Mouse (Mus musculus): ENCODE measurements around the gene 2410137M14Rik.
A peak's percentile ranks its signal among the peaks of the same experiment; 100 is the strongest.
"Not testable (repeated sequence)": the region's sequence is repeated elsewhere in the genome, so short reads cannot be mapped to it uniquely, and the experiment has no call there.

The 2410137M14Rik gene

GRCm38 (mm10) chr17:36981221-36981813, at the start of gene 2410137M14Rik:
Gene 2410137M14Rik (minus strand): TSS chr17:36981237.
- DNase-seq: no peak

GRCm38 (mm10) chr17:37029162-37029561, 48.1 kb upstream of the 2410137M14Rik start:
- DNase-seq: no peak

GRCm38 (mm10) chr17:37028683-37029120, 47.7 kb upstream of the 2410137M14Rik start:
- peak; percentile 98 for DNase-seq

- no peak for DNase-seq
Observed at GRCm38 (mm10) chr17:37028212-37028611, 47.2 kb upstream of the 2410137M14Rik start.

- no peak for DNase-seq
Observed at GRCm38 (mm10) chr17:37027486-37027885, 46.4 kb upstream of the 2410137M14Rik start.

- DNase-seq: no peak
Observed at GRCm38 (mm10) chr17:37026425-37026824, 45.4 kb upstream of the 2410137M14Rik start.

- DNase-seq: no peak
Observed at GRCm38 (mm10) chr17:37022628-37023576, 41.9 kb upstream of the 2410137M14Rik start, which contains the start of gene Mog. Gene Mog (minus strand): TSS chr17:37023398.

- DNase-seq: not testable (repeated sequence)
Observed at GRCm38 (mm10) chr17:37019242-37019641, 38.2 kb upstream of the 2410137M14Rik start.

GRCm38 (mm10) chr17:37018328-37018727, 37.3 kb upstream of the 2410137M14Rik start:
- DNase-seq: no peak

GRCm38 (mm10) chr17:37016333-37016732, 35.3 kb upstream of the 2410137M14Rik start:
- no peak for DNase-seq

GRCm38 (mm10) chr17:37012141-37012540, 31.1 kb upstream of the 2410137M14Rik start:
- DNase-seq: no peak

GRCm38 (mm10) chr17:37011719-37012118, 30.7 kb upstream of the 2410137M14Rik start:
- no peak for DNase-seq

- no peak for DNase-seq
Observed at GRCm38 (mm10) chr17:37009460-37010042, 28.5 kb upstream of the 2410137M14Rik start.

- no peak for DNase-seq
Observed at GRCm38 (mm10) chr17:37008161-37008560, 27.1 kb upstream of the 2410137M14Rik start.

- DNase-seq: no peak
Observed at GRCm38 (mm10) chr17:37003366-37003765, 22.3 kb upstream of the 2410137M14Rik start.

- peak; percentile 35 for DNase-seq
Observed at GRCm38 (mm10) chr17:37002364-37003330, 21.6 kb upstream of the 2410137M14Rik start.

- no peak for DNase-seq
Observed at GRCm38 (mm10) chr17:37000863-37001262, 19.8 kb upstream of the 2410137M14Rik start, which contains the start of gene Zfp57. Gene Zfp57 (plus strand): TSS chr17:37001163.

GRCm38 (mm10) chr17:36998477-36998876, 17.4 kb upstream of the 2410137M14Rik start:
- no peak for DNase-seq

- peak; percentile 73 for DNase-seq
Observed at GRCm38 (mm10) chr17:36997033-36997735, 16.1 kb upstream of the 2410137M14Rik start.

- no peak for DNase-seq
Observed at GRCm38 (mm10) chr17:36995448-36995847, 14.4 kb upstream of the 2410137M14Rik start.

- DNase-seq: no peak
Observed at GRCm38 (mm10) chr17:36994528-36994927, 13.5 kb upstream of the 2410137M14Rik start.

Data from cerebellum, adult 9-10 months (tissue).